ENCODE assay signal across 9 mouse cellular contexts in genomic region chr7:62348804-62349190, GRCm38 (mm10). TPM values are rescaled to one million over a fixed set of nuclear protein-coding genes. Genes with fewer than 3 reads are reported as not detected.
DNase-seq lines count a peak whose midpoint lies in the region; TF ChIP-seq lines count a peak whose summit lies in the region.
"Had no signal": no experiment of that assay in that cellular context is flagged by ENCODE, and none has a peak within 500 bp of the region (broad histone marks: within the 10 kb centered on the region; RNA-seq: fewer than 3 reads in every experiment).

No protein-coding gene starts in this region.

- 27% methylated on average over 17 of the region's 17 CpGs for WGBS in limb, embryonic 10.5 days
- WGBS in olfactory bulb, adult 2 months, result 43% methylated on average over 17 of the region's 17 CpGs
- WGBS in thymus, adult 2 months, result 61% methylated on average over 17 of the region's 17 CpGs

- no peaks in the 10 kb centered on the region; the same call in 1 of the 2 replicates for H3K9me3 ChIP-seq in limb, embryonic 10.5 days (replicated peaks)

- H3K27me3 ChIP-seq in limb, embryonic 10.5 days (ENCODE audit: low read depth, poor library complexity, severe bottlenecking), result no peaks in the 10 kb centered on the region
- no peaks in the 10 kb centered on the region for H3K27me3 ChIP-seq in thymus, adult 2 months (ENCODE audit: control insufficient read depth, insufficient read depth, low read length)

- H3K4me3 ChIP-seq in limb, embryonic 10.5 days, result peak overlapping the region; percentile 63
- peak overlapping the region; percentile 51 for H3K4me3 ChIP-seq in olfactory bulb, adult 2 months (ENCODE audit: insufficient read depth, low read depth, low read length)
- no peak overlapping the region for H3K4me3 ChIP-seq in thymus, adult 2 months (ENCODE audit: control insufficient read depth, insufficient read depth, low read length)

- DNase-seq in layer of hippocampus, adult 11-12 months (ENCODE audit: low spot score), result peak; percentile 4
- no peak for DNase-seq in layer of hippocampus, adult 9-10 months (ENCODE audit: low spot score)
- DNase-seq in adrenal gland, postnatal 36 days, result peak; percentile 2 to 7
- peak; percentile 8 to 15 for DNase-seq in gastrocnemius, postnatal 4 days (ENCODE audit: low spot score in 2 of 2)
- peak; percentile 31 for DNase-seq in limb, embryonic 10.5 days (ENCODE audit: low spot score)
- DNase-seq in thymus, adult 2 months, result no peak
- DNase-seq in thymus, postnatal 4 days, result no peak

- no peak for TF ChIP-seq POLR2A in olfactory bulb, adult 2 months (IDR thresholded peaks at IDR 0.05; ENCODE audit: insufficient read depth, low read depth, low read length)
- TF ChIP-seq POLR2A in thymus, adult 2 months (IDR thresholded peaks at IDR 0.05; ENCODE audit: control insufficient read depth, extremely low read depth, insufficient read depth, low read length, poor library complexity), result no peak

- no peaks in the 10 kb centered on the region for H3K36me3 ChIP-seq in limb, embryonic 10.5 days
- no peaks in the 10 kb centered on the region for H3K36me3 ChIP-seq in thymus, adult 2 months (ENCODE audit: control insufficient read depth, insufficient read depth, low read length)

- peak overlapping the region; percentile 84 for H3K27ac ChIP-seq in limb, embryonic 10.5 days
- H3K27ac ChIP-seq in olfactory bulb, adult 2 months (ENCODE audit: insufficient read depth, low read depth, low read length), result no peak overlapping the region
- no peak overlapping the region for H3K27ac ChIP-seq in thymus, adult 2 months (ENCODE audit: control insufficient read depth, insufficient read depth, low read length)

- H3K4me1 ChIP-seq in limb, embryonic 10.5 days, result peaks cover 6% of the 10 kb centered on the region
- H3K4me1 ChIP-seq in olfactory bulb, adult 2 months (ENCODE audit: control insufficient read depth, insufficient read depth, low read length), result peaks cover 5% of the 10 kb centered on the region
- H3K4me1 ChIP-seq in thymus, adult 2 months (replicated peaks; ENCODE audit: control insufficient read depth, insufficient read depth, low read length), result no peaks in the 10 kb centered on the region

- TF ChIP-seq CTCF in olfactory bulb, adult 2 months (IDR thresholded peaks at IDR 0.05; ENCODE audit: insufficient read depth, low read depth, low read length), result no peak
- no peak for TF ChIP-seq CTCF in thymus, adult 2 months (IDR thresholded peaks at IDR 0.05; ENCODE audit: borderline replicate concordance, control insufficient read depth, extremely low read depth, insufficient read depth, low read length, poor library complexity)

RNA-seq across cellular contexts. Expression of gene Ndn, which starts 2.4 kb away (rescaled TPM):
- 10 to 100 TPM; 71.7 to 87.8 TPM for total RNA-seq in adrenal gland, postnatal 36 days (2021)
- 100 to 1,000 TPM; 140 to 188 TPM for total RNA-seq in gastrocnemius, postnatal 4 days (2021)
- polyA plus RNA-seq in limb, embryonic 10.5 days (2016; fragmentation: Nextera tagmentation; extraction: Ambion mirVana), result 75.0 and 87.0 TPM in 2 replicates
- 110 TPM in 1 of 2 replicates, not detected in the other for polyA plus RNA-seq in olfactory bulb, adult 2 months (2012; ENCODE audit: insufficient read depth, insufficient read length, low replicate concordance, missing spikeins)
- polyA plus RNA-seq in thymus, adult 2 months (2012; rRNA removed), result 1.6 and 1.9 TPM in 2 replicates

RNA-seq across cellular contexts. Expression of gene Magel2, which starts 28.0 kb away (rescaled TPM):
- 1 to 10 TPM; 1.3 to 2.4 TPM for total RNA-seq in adrenal gland, postnatal 36 days (2021)
- total RNA-seq in gastrocnemius, postnatal 4 days (2021), result 10 to 100 TPM; 10.6 to 14.3 TPM
- 4.2 and 4.3 TPM in 2 replicates for polyA plus RNA-seq in limb, embryonic 10.5 days (2016; fragmentation: Nextera tagmentation; extraction: Ambion mirVana)
- polyA plus RNA-seq in olfactory bulb, adult 2 months (2012; ENCODE audit: insufficient read depth, insufficient read length, low replicate concordance, missing spikeins), result not detected in 2 replicates
- 0.23 and 0.27 TPM in 2 replicates for polyA plus RNA-seq in thymus, adult 2 months (2012; rRNA removed)
- total RNA-seq: hematopoietic stem cell, adult 5-6 weeks had no signal

Comparison
In these comparisons a context has a peak if more than half of its experiments do, and no peak if none do; other contexts are left out.
1. DNase-seq: peak in layer of hippocampus, adult 11-12 months (single experiment), adrenal gland, postnatal 36 days (2 of 2), gastrocnemius, postnatal 4 days (2 of 2) and limb, embryonic 10.5 days (single experiment); none in layer of hippocampus, adult 9-10 months (single experiment), thymus, adult 2 months (single experiment) and thymus, postnatal 4 days (single experiment).
2. RNA of gene Ndn, which starts 2.4 kb away (polyA plus RNA-seq): 110 TPM in olfactory bulb, adult 2 months and 75.0 to 87.0 TPM in limb, embryonic 10.5 days; 1.6 to 1.9 TPM in thymus, adult 2 months; every median in the first group is over 10 times any median in the second.